Mouse (Mus musculus): ENCODE measurements around the gene Cisd1. TPM values are rescaled to one million over a fixed set of nuclear protein-coding genes. Genes with fewer than 3 reads are reported as not detected.

The Cisd1 gene
- polyA plus RNA-seq, 1 experiment from 2014 or later = 66.3 TPM

GRCm38 (mm10) chr10:71338156-71338905 lies 6.4 kb downstream of the Cisd1 start:
- ATAC-seq (ENCODE audit: insufficient read depth) = peak; percentile 42; the same call in 1 of the 2 replicates
- H3K4me2 ChIP-seq = peak overlapping the region; percentile 13; the same call in 1 of the 2 replicates

GRCm38 (mm10) chr10:71337733-71338132 lies 7.0 kb downstream of the Cisd1 start:
- Histone ChIP-seq H3K4me3 (replicated peaks) (no peak overlapping the region), H3K9ac (no peak overlapping the region), H3K36me3 (replicated peaks) (peaks cover 35% of the 10 kb centered on the region), H3K27ac (replicated peaks) (peak overlapping the region; percentile 60), H3K4me2 (peak overlapping the region; percentile 13; the same call in 1 of the 2 replicates), H3K9me3 (replicated peaks) (no peaks in the 10 kb centered on the region), H3K27me3 (no peaks in the 10 kb centered on the region), H3K4me1 (replicated peaks) (peaks cover 40% of the 10 kb centered on the region)
- ATAC-seq (ENCODE audit: insufficient read depth) = no peak
- WGBS (ENCODE audit: insufficient replicate concordance) = 76% methylated on average over 2 of the region's 2 CpGs

More at GRCm38 (mm10) chr10:71338156-71338905, 6.4 kb downstream of the Cisd1 start:
- Histone ChIP-seq H3K9ac (no peak overlapping the region), H3K4me3 (replicated peaks) (no peak overlapping the region), H3K4me1 (replicated peaks) (peaks cover 45% of the 10 kb centered on the region), H3K36me3 (replicated peaks) (peaks cover 29% of the 10 kb centered on the region), H3K27ac (replicated peaks) (peak overlapping the region; percentile 67), H3K9me3 (replicated peaks) (no peaks in the 10 kb centered on the region), H3K27me3 (no peaks in the 10 kb centered on the region)
- WGBS (ENCODE audit: insufficient replicate concordance) = 65% methylated on average over 8 of the region's 8 CpGs

GRCm38 (mm10) chr10:71332859-71333258 lies 11.9 kb downstream of the Cisd1 start:
- no peaks in the 10 kb centered on the region for H3K4me1 ChIP-seq (replicated peaks)
- H3K4me3 ChIP-seq (replicated peaks) = no peak overlapping the region
- no peaks in the 10 kb centered on the region for H3K27me3 ChIP-seq
- no peak overlapping the region for H3K27ac ChIP-seq (replicated peaks)
- WGBS (ENCODE audit: insufficient replicate concordance) = 83% methylated on average over 9 of the region's 9 CpGs
- no peak overlapping the region for H3K9ac ChIP-seq
- peaks cover 68% of the 10 kb centered on the region for H3K36me3 ChIP-seq (replicated peaks)
- no peak for ATAC-seq (ENCODE audit: insufficient read depth)
- no peaks in the 10 kb centered on the region for H3K9me3 ChIP-seq (replicated peaks)
- no peak overlapping the region for H3K4me2 ChIP-seq

GRCm38 (mm10) chr10:71332376-71332775 lies 12.4 kb downstream of the Cisd1 start:
- Histone ChIP-seq H3K4me3 (replicated peaks) (no peak overlapping the region), H3K27ac (replicated peaks) (no peak overlapping the region), H3K36me3 (replicated peaks) (peaks cover 68% of the 10 kb centered on the region), H3K9ac (no peak overlapping the region), H3K9me3 (replicated peaks) (no peaks in the 10 kb centered on the region), H3K4me1 (replicated peaks) (no peaks in the 10 kb centered on the region), H3K4me2 (no peak overlapping the region), H3K27me3 (no peaks in the 10 kb centered on the region)
- 85% methylated on average over 4 of the region's 4 CpGs for WGBS (ENCODE audit: insufficient replicate concordance)
- no peak for ATAC-seq (ENCODE audit: insufficient read depth)

- no peak overlapping the region for H3K4me3 ChIP-seq (replicated peaks)
- H3K4me1 ChIP-seq (replicated peaks) = no peaks in the 10 kb centered on the region
- ATAC-seq (ENCODE audit: insufficient read depth) = no peak
- 88% methylated on average over 7 of the region's 7 CpGs for WGBS (ENCODE audit: insufficient replicate concordance)
- no peaks in the 10 kb centered on the region for H3K9me3 ChIP-seq (replicated peaks)
- H3K36me3 ChIP-seq (replicated peaks) = peaks cover 68% of the 10 kb centered on the region
- H3K27ac ChIP-seq (replicated peaks) = no peak overlapping the region
- H3K9ac ChIP-seq = no peak overlapping the region
- no peaks in the 10 kb centered on the region for H3K27me3 ChIP-seq
- no peak overlapping the region for H3K4me2 ChIP-seq
Measured at GRCm38 (mm10) chr10:71331908-71332307, 12.8 kb downstream of the Cisd1 start.

GRCm38 (mm10) chr10:71330070-71330469 lies 14.7 kb downstream of the Cisd1 start:
- 88% methylated on average over 12 of the region's 12 CpGs for WGBS (ENCODE audit: insufficient replicate concordance)
- H3K4me3 ChIP-seq (replicated peaks) = no peak overlapping the region
- no peaks in the 10 kb centered on the region for H3K4me1 ChIP-seq (replicated peaks)
- H3K27ac ChIP-seq (replicated peaks) = no peak overlapping the region
- ATAC-seq (ENCODE audit: insufficient read depth) = no peak
- H3K9me3 ChIP-seq (replicated peaks) = no peaks in the 10 kb centered on the region
- peaks cover 55% of the 10 kb centered on the region for H3K36me3 ChIP-seq (replicated peaks)
- H3K27me3 ChIP-seq = no peaks in the 10 kb centered on the region
- no peak overlapping the region for H3K9ac ChIP-seq
- no peak overlapping the region for H3K4me2 ChIP-seq

GRCm38 (mm10) chr10:71329295-71329694 lies 15.5 kb downstream of the Cisd1 start:
- ATAC-seq (ENCODE audit: insufficient read depth) = no peak
- H3K27ac ChIP-seq (replicated peaks) = no peak overlapping the region
- H3K9me3 ChIP-seq (replicated peaks) = no peaks in the 10 kb centered on the region
- H3K9ac ChIP-seq = no peak overlapping the region
- H3K4me1 ChIP-seq (replicated peaks) = no peaks in the 10 kb centered on the region
- no peaks in the 10 kb centered on the region for H3K27me3 ChIP-seq
- H3K4me2 ChIP-seq = no peak overlapping the region
- H3K4me3 ChIP-seq (replicated peaks) = no peak overlapping the region
- H3K36me3 ChIP-seq (replicated peaks) = peaks cover 49% of the 10 kb centered on the region
- 81% methylated on average over 6 of the region's 6 CpGs for WGBS (ENCODE audit: insufficient replicate concordance)

- Histone ChIP-seq H3K27ac (replicated peaks) (no peak overlapping the region), H3K4me3 (replicated peaks) (no peak overlapping the region), H3K4me2 (no peak overlapping the region), H3K9me3 (replicated peaks) (no peaks in the 10 kb centered on the region), H3K9ac (no peak overlapping the region), H3K27me3 (no peaks in the 10 kb centered on the region), H3K4me1 (replicated peaks) (no peaks in the 10 kb centered on the region), H3K36me3 (replicated peaks) (peaks cover 44% of the 10 kb centered on the region)
- ATAC-seq (ENCODE audit: insufficient read depth) = no peak
- WGBS (ENCODE audit: insufficient replicate concordance) = 75% methylated on average over 5 of the region's 5 CpGs
Measured at GRCm38 (mm10) chr10:71328870-71329269, 15.9 kb downstream of the Cisd1 start.

GRCm38 (mm10) chr10:71328382-71328781 lies 16.4 kb downstream of the Cisd1 start:
- 67% methylated on average over 6 of the region's 6 CpGs for WGBS (ENCODE audit: insufficient replicate concordance)

GRCm38 (mm10) chr10:71327386-71327785 lies 17.4 kb downstream of the Cisd1 start:
- Histone ChIP-seq H3K4me2 (no peak overlapping the region), H3K4me1 (replicated peaks) (no peaks in the 10 kb centered on the region), H3K9ac (no peak overlapping the region), H3K4me3 (replicated peaks) (no peak overlapping the region), H3K9me3 (replicated peaks) (no peaks in the 10 kb centered on the region), H3K36me3 (replicated peaks) (peaks cover 29% of the 10 kb centered on the region), H3K27me3 (no peaks in the 10 kb centered on the region), H3K27ac (replicated peaks) (no peak overlapping the region)
- WGBS (ENCODE audit: insufficient replicate concordance) = 84% methylated on average over 10 of the region's 10 CpGs
- ATAC-seq (ENCODE audit: insufficient read depth) = no peak

More at GRCm38 (mm10) chr10:71328382-71328781, 16.4 kb downstream of the Cisd1 start:
- Histone ChIP-seq H3K4me3 (replicated peaks) (no peak overlapping the region), H3K27ac (replicated peaks) (no peak overlapping the region), H3K4me1 (replicated peaks) (no peaks in the 10 kb centered on the region), H3K9ac (no peak overlapping the region), H3K27me3 (no peaks in the 10 kb centered on the region), H3K9me3 (replicated peaks) (no peaks in the 10 kb centered on the region), H3K36me3 (replicated peaks) (peaks cover 39% of the 10 kb centered on the region), H3K4me2 (no peak overlapping the region)
- ATAC-seq (ENCODE audit: insufficient read depth) = no peak

GRCm38 (mm10) chr10:71326789-71327188 lies 18.0 kb downstream of the Cisd1 start:
- no peaks in the 10 kb centered on the region for H3K9me3 ChIP-seq (replicated peaks)
- H3K36me3 ChIP-seq (replicated peaks) = peaks cover 25% of the 10 kb centered on the region
- WGBS (ENCODE audit: insufficient replicate concordance) = 10% methylated on average over 7 of the region's 7 CpGs
- no peaks in the 10 kb centered on the region for H3K4me1 ChIP-seq (replicated peaks)
- H3K4me2 ChIP-seq = no peak overlapping the region
- H3K4me3 ChIP-seq (replicated peaks) = no peak overlapping the region
- H3K9ac ChIP-seq = no peak overlapping the region
- no peak for ATAC-seq (ENCODE audit: insufficient read depth)
- no peaks in the 10 kb centered on the region for H3K27me3 ChIP-seq
- no peak overlapping the region for H3K27ac ChIP-seq (replicated peaks)
